ENCODE assay signal across 9 mouse cellular contexts in genomic region chr2:27671633-27672091, GRCm38 (mm10). TPM values are rescaled to one million over a fixed set of nuclear protein-coding genes. Genes with fewer than 3 reads are reported as not detected.
DNase-seq lines count a peak whose midpoint lies in the region; ATAC-seq lines count a peak whose summit lies in the region.
"Had no signal": no experiment of that assay in that cellular context is flagged by ENCODE, and none has a peak within 500 bp of the region (broad histone marks: within the 10 kb centered on the region; RNA-seq: fewer than 3 reads in every experiment).

No protein-coding gene starts in this region.

- H3K27me3 ChIP-seq in embryonic facial prominence, embryonic 13.5 days = no peaks in the 10 kb centered on the region
- H3K27me3 ChIP-seq in liver, embryonic 16.5 days (ENCODE audit: control insufficient read depth, insufficient read depth, low read depth, low read length) = peaks cover 6% of the 10 kb centered on the region; the same call in 1 of the 2 replicates

- no peaks in the 10 kb centered on the region for H3K9me3 ChIP-seq in embryonic facial prominence, embryonic 13.5 days
- H3K9me3 ChIP-seq in liver, embryonic 16.5 days (replicated peaks; ENCODE audit: control insufficient read depth, low read length) = no peaks in the 10 kb centered on the region

- peak overlapping the region; percentile 22; the same call in 1 of the 2 replicates for H3K9ac ChIP-seq in embryonic facial prominence, embryonic 13.5 days
- H3K9ac ChIP-seq in liver, embryonic 16.5 days (ENCODE audit: low read depth, low read length) = no peak overlapping the region

- peak overlapping the region; percentile 80 for H3K27ac ChIP-seq in embryonic facial prominence, embryonic 13.5 days
- no peak overlapping the region for H3K27ac ChIP-seq in liver, embryonic 16.5 days (ENCODE audit: low read length)

- H3K4me3 ChIP-seq in embryonic facial prominence, embryonic 13.5 days = no peak overlapping the region
- H3K4me3 ChIP-seq in liver, embryonic 16.5 days (ENCODE audit: low read depth, low read length) = no peak overlapping the region
- H3K4me3 ChIP-seq: erythroblast, embryonic 14.5 days had no signal

- no peaks in the 10 kb centered on the region for H3K36me3 ChIP-seq in embryonic facial prominence, embryonic 13.5 days
- H3K36me3 ChIP-seq in liver, embryonic 16.5 days (ENCODE audit: control insufficient read depth, insufficient read depth) = no peaks in the 10 kb centered on the region

- ATAC-seq in embryonic facial prominence, embryonic 13.5 days (ENCODE audit: insufficient number of reproducible peaks, insufficient read depth, low FRiP score, low TSS enrichment, low read depth) = no peak
- ATAC-seq in liver, embryonic 16.5 days (ENCODE audit: low read depth) = peak; percentile 55
- ATAC-seq in megakaryocyte-erythroid progenitor cell, adult 5-6 weeks (replicated peaks; ENCODE audit: low FRiP score, low TSS enrichment, poor library complexity, severe bottlenecking) = no peak
- no peak for ATAC-seq in megakaryocyte, adult 5-6 weeks (ENCODE audit: poor library complexity, severe bottlenecking)

- WGBS in embryonic facial prominence, embryonic 13.5 days = 17% methylated on average over 3 of the region's 3 CpGs
- 40% methylated on average over 3 of the region's 3 CpGs for WGBS in liver, embryonic 16.5 days (ENCODE audit: insufficient replicate concordance)

- peak overlapping the region; percentile 14; the same call in 1 of the 2 replicates for H3K4me2 ChIP-seq in embryonic facial prominence, embryonic 13.5 days
- no peak overlapping the region for H3K4me2 ChIP-seq in liver, embryonic 16.5 days (ENCODE audit: low read depth, low read length)

- DNase-seq in heart, adult 18-20 months = peak; percentile 32 to 61
- no peak for DNase-seq in heart, adult 8-10 months (ENCODE audit: low spot score)
- peak; percentile 85 for DNase-seq in kidney, adult 11 months
- no peak for DNase-seq in spleen, adult 18-20 months

- peaks cover 55% of the 10 kb centered on the region for H3K4me1 ChIP-seq in embryonic facial prominence, embryonic 13.5 days
- peaks cover 18% of the 10 kb centered on the region for H3K4me1 ChIP-seq in liver, embryonic 16.5 days (ENCODE audit: control insufficient read depth, low read depth, low read length)

RNA-seq across cellular contexts. Expression of gene Rxra, which starts 4.6 kb away (rescaled TPM):
- total RNA-seq in heart, adult 18-20 months (2021) = 10 to 100 TPM; 51.3 to 52.4 TPM
- total RNA-seq in heart, adult 8-10 months (2022) = 10 to 100 TPM; 50.5 to 61.2 (median 56.9) TPM
- 16.7 and 18.7 TPM in 2 replicates for polyA plus RNA-seq in embryonic facial prominence, embryonic 13.5 days (2015; fragmentation: Nextera tagmentation; extraction: Ambion mirVana)
- 4.9 and 5.5 TPM in 2 replicates for polyA plus RNA-seq in liver, embryonic 16.5 days (2015; fragmentation: Nextera tagmentation; extraction: Ambion mirVana)
- 4.6 and 7.0 TPM in 2 replicates for total RNA-seq in megakaryocyte-erythroid progenitor cell, adult 5-6 weeks (2014; fragmentation: Nextera tagmentation)
- total RNA-seq in megakaryocyte-erythroid progenitor cell, adult 5-6 weeks (2017) = 2.8 and 8.0 TPM in 2 replicates
- 15.4 and 16.1 TPM in 2 replicates for total RNA-seq in megakaryocyte, adult 5-6 weeks (2015)
- total RNA-seq in megakaryocyte, adult 5-6 weeks (2017) = 16.8 and 17.0 TPM in 2 replicates

Comparison
In these comparisons a context has a peak if more than half of its experiments do, and no peak if none do; other contexts are left out.
1. DNase-seq: peak in heart, adult 18-20 months (2 of 2) and kidney, adult 11 months (single experiment); none in heart, adult 8-10 months (single experiment) and spleen, adult 18-20 months (0 of 2).